Comparison of ENCODE assay signal across 22 mouse cellular contexts in the genomic region with DNA sequence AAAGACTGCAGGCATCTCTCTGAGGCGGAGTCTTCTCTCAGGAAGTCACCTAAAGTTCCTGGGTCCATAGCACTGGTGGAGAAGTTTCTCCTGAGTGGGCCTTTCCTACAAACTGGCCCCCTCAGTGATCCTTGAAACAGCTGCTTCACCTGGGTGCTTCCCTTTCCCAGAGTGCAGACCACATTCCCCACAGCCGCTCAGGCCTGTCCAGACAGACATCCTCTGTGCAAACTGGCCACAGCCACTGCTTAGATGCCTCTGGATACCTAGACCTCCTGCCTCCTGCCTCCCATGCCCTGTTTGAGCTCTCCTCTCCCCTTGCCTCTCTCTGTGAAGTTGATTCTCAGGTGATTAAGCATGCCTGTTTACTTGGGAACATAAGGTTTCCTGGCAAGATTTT.
"Had no signal": no experiment of that assay in that cellular context is flagged by ENCODE, and none has a peak within 500 bp of the region (broad histone marks: within the 10 kb centered on the region; RNA-seq: fewer than 3 reads in every experiment).

No protein-coding gene starts in this region.

- H3K4me2 ChIP-seq: heart, embryonic 11.5 days; heart, embryonic 13.5 days; heart, embryonic 15.5 days; hindbrain, embryonic 13.5 days; hindbrain, embryonic 15.5 days; limb, embryonic 13.5 days; limb, embryonic 15.5 days; liver, embryonic 12.5 days had no signal

- H3K36me3 ChIP-seq: heart, embryonic 15.5 days had no signal

- H3K27me3 ChIP-seq: heart, embryonic 13.5 days; heart, embryonic 15.5 days; hindbrain, embryonic 13.5 days; hindbrain, embryonic 15.5 days; limb, embryonic 13.5 days; limb, embryonic 15.5 days; liver, embryonic 12.5 days had no signal

- H3K4me3 ChIP-seq: heart, adult 2 months; heart, embryonic 13.5 days; heart, embryonic 15.5 days; hindbrain, embryonic 13.5 days; hindbrain, embryonic 15.5 days; limb, embryonic 13.5 days; limb, embryonic 15.5 days; liver, embryonic 12.5 days had no signal

- H3K9me3 ChIP-seq: heart, embryonic 13.5 days; heart, embryonic 15.5 days; hindbrain, embryonic 13.5 days; hindbrain, embryonic 15.5 days; limb, embryonic 13.5 days; limb, embryonic 15.5 days; liver, embryonic 12.5 days had no signal

- H3K27ac ChIP-seq: heart, adult 2 months; heart, embryonic 13.5 days; heart, embryonic 15.5 days; hindbrain, embryonic 13.5 days; hindbrain, embryonic 15.5 days; hindbrain, postnatal 0 days; limb, embryonic 13.5 days; limb, embryonic 15.5 days; liver, embryonic 12.5 days; liver, embryonic 14.5 days had no signal

- DNase-seq: forebrain, postnatal 0 days; gastrocnemius, postnatal 14 days; gastrocnemius, postnatal 36 days; heart, adult 11 months; heart, adult 2 months; heart, postnatal 14 days; heart, postnatal 36 days; kidney, adult 11 months; layer of hippocampus, adult 9-11 months; layer of hippocampus, postnatal 36 days; left cerebral cortex, postnatal 4 days had no signal

- H3K9ac ChIP-seq: forebrain, postnatal 0 days; heart, embryonic 13.5 days; heart, embryonic 15.5 days; hindbrain, embryonic 13.5 days; hindbrain, embryonic 15.5 days; limb, embryonic 13.5 days; limb, embryonic 15.5 days; liver, embryonic 12.5 days; liver, embryonic 14.5 days had no signal

- ATAC-seq: forebrain, postnatal 0 days; hindbrain, postnatal 0 days; intestine, embryonic 16.5 days; liver, embryonic 12.5 days had no signal

- H3K4me1 ChIP-seq: heart, embryonic 13.5 days; heart, embryonic 15.5 days; hindbrain, embryonic 13.5 days; hindbrain, embryonic 15.5 days; limb, embryonic 13.5 days; limb, embryonic 15.5 days; liver, embryonic 12.5 days had no signal
